Mouse (Mus musculus) midbrain, postnatal 0 days (tissue): ENCODE measurements around the gene Utp20. TPM values are rescaled to one million over a fixed set of nuclear protein-coding genes. Genes with fewer than 3 reads are reported as not detected.
"Not testable (repeated sequence)": the region's sequence is repeated elsewhere in the genome, so short reads cannot be mapped to it uniquely, and the experiment has no call there.

ENCODE experiments used
- ATAC-seq: fragments of 200-750 bp; cut with Nextera tagmentation; 2 replicates; pipeline ENCODE4 v1.8.0; 2017; ENCODE audit warnings: moderate number of reproducible peaks, mild to moderate bottlenecking, moderate TSS enrichment, moderate library complexity; ENCODE audit not compliant: low FRiP score
- DNase-seq: peaks from one replicate; pipeline ENCODE4 v3.0.0-alpha.2; 2015; ENCODE audit warnings: low spot score
- H3K27ac ChIP-seq: fragments of 300-500 bp; sonication (generic); 2 replicates; pipeline ENCODE4 v1.5.1; 2014; ENCODE audit warnings: low read depth, mild to moderate bottlenecking, low read length, mixed read lengths
- H3K27me3 ChIP-seq: fragments of 300-500 bp; sonication (generic); 2 replicates; pipeline ENCODE4 v1.6.1; 2014; ENCODE audit warnings: low read length, control low read depth, mixed read lengths; ENCODE audit not compliant: insufficient read depth
- H3K36me3 ChIP-seq: fragments of 300-500 bp; sonication (generic); 2 replicates; pipeline ENCODE4 v1.6.1; 2014; ENCODE audit warnings: low read length, control low read depth, mixed read lengths; ENCODE audit not compliant: insufficient read depth
- H3K4me1 ChIP-seq: fragments of 300-500 bp; sonication (generic); 2 replicates; pipeline ENCODE4 v1.6.1; 2014; ENCODE audit warnings: mild to moderate bottlenecking, control low read depth, antibody characterized with exemption, low read length, mixed read lengths; ENCODE audit not compliant: insufficient read depth
- H3K4me2 ChIP-seq: fragments of 300-500 bp; sonication (generic); 2 replicates; pipeline ENCODE4 v1.6.1; 2014; ENCODE audit warnings: low read depth, mild to moderate bottlenecking, low read length, mixed read lengths; ENCODE audit not compliant: poor library complexity, severe bottlenecking
- H3K4me3 ChIP-seq: fragments of 300-500 bp; sonication (generic); 2 replicates; pipeline ENCODE4 v1.5.1; 2014; ENCODE audit warnings: low read depth, mild to moderate bottlenecking, low read length, moderate library complexity
- H3K9ac ChIP-seq: fragments of 300-500 bp; sonication (generic); replicated peaks from 2 replicates; pipeline ENCODE4 v1.6.1; 2014; ENCODE audit warnings: mild to moderate bottlenecking, low read length, moderate library complexity, mixed read lengths; ENCODE audit not compliant: poor library complexity, severe bottlenecking
- H3K9me3 ChIP-seq: fragments of 300-500 bp; sonication (generic); 2 replicates; pipeline ENCODE4 v1.6.1; 2016; ENCODE audit warnings: low read length, control low read depth
- CTCF ChIP-seq: IDR thresholded peaks from 2 replicates; pipeline ENCODE4 v1.5.1; 2016; ENCODE audit warnings: antibody characterized with exemption, mild to moderate bottlenecking
- WGBS: fragments of 180-500 bp; shearing (Covaris S2); extraction: QIAGEN DNeasy Blood & Tissue Kit; methylation state at CpG from one replicate; pipeline ENCODE4 v1.1.7; 2014; 5-methylcytosine and 5-hydroxymethylcytosine counted together
- polyA plus RNA-seq: library from polyadenylated mRNA; unstranded; fragments of >200 nt; fragmentation: Nextera tagmentation; extraction: Ambion mirVana; gene quantifications from 2 replicates; pipeline ENCODE4 v1.2.1, GENCODE M21; 2015
- total RNA-seq: library from RNA; depleted of rRNA; stranded (reverse); fragments of >200 nt; gene quantifications from 2 replicates; pipeline ENCODE4 v1.2.3, GENCODE M21; 2014

Utp20 gene
- total and polyA plus RNA-seq, 2 experiments from 2014 or later, result 5.1 to 8.8 TPM

DNA sequence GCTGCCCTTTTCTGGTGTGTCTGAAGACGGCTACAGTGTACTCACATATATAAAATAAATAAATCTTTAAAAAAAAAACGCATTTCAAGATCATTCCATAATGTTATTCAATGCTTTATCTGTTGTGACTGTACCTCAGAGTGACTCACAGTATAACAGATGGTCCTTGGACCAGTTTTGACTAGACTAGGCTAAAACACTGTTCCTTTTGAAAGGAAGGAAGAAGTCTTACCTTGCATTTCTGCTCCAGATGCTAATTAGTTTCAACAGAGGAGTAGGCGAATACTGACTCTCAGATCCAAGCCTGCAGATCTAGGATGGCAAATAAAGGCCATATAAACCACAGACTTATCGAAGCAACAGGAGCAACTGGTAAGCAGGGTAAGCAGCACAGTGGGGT is 45.9 kb downstream of the Utp20 start:
- DNase-seq (no peak), ATAC-seq (no peak)
- Histone ChIP-seq H3K27ac (no peak overlapping the region), H3K9ac (no peak overlapping the region), H3K36me3 (peaks cover 30% of the 10 kb centered on the region), H3K9me3 (no peaks in the 10 kb centered on the region), H3K4me1 (no peaks in the 10 kb centered on the region), H3K4me3 (no peak overlapping the region), H3K4me2 (no peak overlapping the region), H3K27me3 (no peaks in the 10 kb centered on the region)
- TF ChIP-seq CTCF, result no peak
- WGBS, result 90% methylated on average over 4 of the region's 4 CpGs

DNA sequence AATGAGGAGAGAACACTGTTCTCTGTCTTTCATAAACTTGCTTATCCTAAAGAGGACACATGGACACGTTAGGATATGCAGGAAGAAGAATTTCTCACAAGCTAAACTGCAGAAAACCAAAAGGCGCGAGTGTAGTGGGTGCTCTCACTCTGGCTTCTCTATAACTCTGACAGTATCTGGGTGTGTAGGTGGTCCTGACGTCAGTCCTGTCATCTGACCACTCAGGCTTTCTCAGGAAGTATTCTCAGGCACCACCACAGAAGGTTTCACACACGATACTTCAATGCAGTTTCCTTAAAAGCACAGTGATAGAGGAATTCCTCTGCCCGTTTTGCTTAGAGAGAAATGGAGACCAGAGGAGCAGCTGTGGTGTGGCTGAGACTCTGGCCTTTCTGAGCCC is 50.4 kb downstream of the Utp20 start:
- ATAC-seq, result no peak
- Histone ChIP-seq H3K27me3 (no peaks in the 10 kb centered on the region), H3K4me2 (no peak overlapping the region), H3K9me3 (no peaks in the 10 kb centered on the region), H3K9ac (no peak overlapping the region), H3K27ac (no peak overlapping the region), H3K36me3 (peaks cover 31% of the 10 kb centered on the region), H3K4me1 (no peaks in the 10 kb centered on the region), H3K4me3 (no peak overlapping the region)
- DNase-seq, result no peak
- 91% methylated on average over 6 of the region's 6 CpGs for WGBS
- no peak for TF ChIP-seq CTCF

DNA sequence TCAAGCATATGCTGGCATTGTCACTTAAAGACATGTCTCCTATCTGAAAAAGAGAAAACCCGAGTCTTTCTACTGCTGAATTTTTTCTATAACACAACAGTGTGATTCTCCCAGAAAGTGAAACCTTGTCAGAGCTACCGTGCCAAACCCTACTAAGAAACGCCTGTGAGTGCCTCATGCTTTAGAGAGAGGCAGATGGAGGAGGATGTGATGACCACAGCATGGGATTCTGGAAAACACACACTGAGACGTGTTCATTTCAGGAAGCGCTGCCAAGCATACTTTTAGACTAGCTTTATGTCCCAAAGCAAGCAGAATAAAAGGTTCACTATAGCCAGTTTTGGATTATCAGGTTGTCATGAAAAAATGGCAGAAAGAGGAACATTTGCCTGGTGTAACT is 53.6 kb downstream of the Utp20 start:
- H3K27me3 ChIP-seq, H3K9me3 ChIP-seq, H3K27ac ChIP-seq, H3K4me1 ChIP-seq, H3K4me2 ChIP-seq, DNase-seq, H3K4me3 ChIP-seq, H3K9ac ChIP-seq, ATAC-seq: not testable (repeated sequence)
- H3K36me3 ChIP-seq, result peaks cover 42% of the 10 kb centered on the region
- 79% methylated on average over 5 of the region's 5 CpGs for WGBS

DNA sequence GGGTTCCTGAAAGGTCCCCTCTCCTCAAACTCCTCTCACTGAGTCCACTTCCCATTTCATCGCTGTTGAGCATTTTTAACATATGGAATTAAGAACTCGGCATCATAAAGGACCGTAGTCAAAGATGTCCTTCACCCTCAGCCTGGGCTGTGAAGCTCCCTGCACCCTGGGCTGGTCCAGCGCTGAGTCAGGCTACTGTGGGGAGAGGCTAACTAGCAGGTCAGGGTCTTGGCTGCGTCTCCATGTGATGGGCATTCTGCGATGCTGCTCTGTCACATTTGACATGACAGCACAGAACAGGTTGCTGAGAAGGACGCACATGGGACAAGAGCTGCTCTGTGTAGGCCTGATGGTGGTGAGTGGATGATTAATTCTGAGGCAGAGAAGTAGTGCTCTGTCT is 56.9 kb downstream of the Utp20 start:
- Histone ChIP-seq H3K4me1 (no peaks in the 10 kb centered on the region), H3K27me3 (no peaks in the 10 kb centered on the region), H3K9ac (no peak overlapping the region), H3K9me3 (no peaks in the 10 kb centered on the region), H3K4me2 (no peak overlapping the region), H3K27ac (no peak overlapping the region), H3K36me3 (peaks cover 60% of the 10 kb centered on the region), H3K4me3 (no peak overlapping the region)
- no peak for ATAC-seq
- 98% methylated on average over 7 of the region's 7 CpGs for WGBS
- DNase-seq, result no peak
- no peak for TF ChIP-seq CTCF

DNA sequence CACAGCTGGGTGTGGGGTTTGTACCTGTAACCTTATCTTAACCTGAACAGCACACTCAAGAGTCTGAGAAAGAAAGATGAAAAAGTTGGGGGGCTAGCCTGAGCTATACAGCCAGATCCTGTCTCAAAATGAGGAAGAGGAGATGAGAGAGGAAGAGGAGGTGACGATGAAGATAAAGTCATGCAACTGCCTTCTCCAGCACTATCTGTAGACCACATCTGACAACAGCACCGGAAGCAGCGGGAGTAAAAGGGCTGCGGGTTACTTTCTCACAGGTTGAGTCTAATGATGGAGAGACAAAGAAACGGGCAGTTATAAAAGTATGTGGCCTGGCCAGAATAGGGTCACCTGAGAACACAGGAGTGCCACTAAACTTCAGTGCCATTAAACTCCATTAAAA is 57.6 kb downstream of the Utp20 start:
- ATAC-seq (no peak), DNase-seq (no peak)
- no peak for TF ChIP-seq CTCF
- Histone ChIP-seq H3K27ac (no peak overlapping the region), H3K9ac (no peak overlapping the region), H3K4me3 (no peak overlapping the region), H3K4me2 (no peak overlapping the region), H3K4me1 (no peaks in the 10 kb centered on the region), H3K9me3 (no peaks in the 10 kb centered on the region), H3K36me3 (peaks cover 66% of the 10 kb centered on the region), H3K27me3 (no peaks in the 10 kb centered on the region)
- WGBS, result 93% methylated on average over 5 of the region's 5 CpGs

DNA sequence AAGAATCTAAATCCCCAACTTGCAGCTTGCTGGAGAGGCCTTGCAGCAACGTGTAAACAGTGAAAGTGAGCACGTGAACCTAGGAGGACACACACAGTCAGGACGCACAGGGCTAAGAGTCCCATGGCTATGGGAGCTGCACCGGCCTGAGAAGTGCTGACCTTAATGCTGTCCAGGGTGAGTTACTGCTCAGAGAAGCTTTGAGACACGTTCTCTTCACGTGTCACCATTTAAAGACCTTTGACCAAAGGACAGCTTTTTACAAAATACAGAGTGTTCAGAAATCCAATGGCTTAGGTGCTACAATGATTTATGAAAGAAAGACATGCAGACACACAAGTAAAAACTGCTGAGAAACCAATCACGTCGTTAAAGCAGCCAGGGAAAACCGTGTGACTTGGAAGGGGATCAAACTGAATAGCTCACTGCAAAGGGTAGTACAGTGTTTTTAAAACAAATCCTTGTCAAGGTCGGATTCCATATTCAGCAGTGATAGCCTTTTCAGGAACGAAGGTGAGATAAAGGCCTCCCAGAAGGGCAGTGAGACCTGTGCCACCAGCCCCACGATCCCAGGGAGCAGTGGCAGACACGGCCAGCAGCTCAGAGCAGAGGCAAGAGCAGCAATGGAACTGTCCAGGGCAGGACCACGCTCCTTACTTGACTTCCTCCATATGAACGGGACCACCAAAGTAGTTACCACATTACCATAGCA is 61.0 kb downstream of the Utp20 start:
- no peak for ATAC-seq
- peaks cover 65% of the 10 kb centered on the region for H3K36me3 ChIP-seq

More for the DNA sequence above, 61.0 kb downstream of the Utp20 start:
- DNase-seq, result no peak
- H3K4me3 ChIP-seq, result no peak overlapping the region
- no peak overlapping the region for H3K9ac ChIP-seq
- H3K4me2 ChIP-seq, result no peak overlapping the region
- no peaks in the 10 kb centered on the region for H3K4me1 ChIP-seq
- no peak overlapping the region for H3K27ac ChIP-seq
- TF ChIP-seq CTCF, result no peak
- WGBS, result 93% methylated on average over 15 of the region's 15 CpGs
- no peaks in the 10 kb centered on the region for H3K27me3 ChIP-seq
- no peaks in the 10 kb centered on the region for H3K9me3 ChIP-seq
